Comparison of ENCODE assay signal across 9 mouse cellular contexts in genomic region chr5:123489112-123489785, GRCm38 (mm10). TPM values are rescaled to one million over a fixed set of nuclear protein-coding genes. Genes with fewer than 3 reads are reported as not detected.
DNase-seq lines count a peak whose midpoint lies in the region; ATAC-seq and TF ChIP-seq lines count a peak whose summit lies in the region.
"Had no signal": no experiment of that assay in that cellular context is flagged by ENCODE, and none has a peak within 500 bp of the region (broad histone marks: within the 10 kb centered on the region; RNA-seq: fewer than 3 reads in every experiment).

Gene Lrrc43, plus strand, starts transcription at chr5:123489305.
Gene Il31, minus strand, starts transcription at chr5:123489489.

- peak within 1 kb of the TSS; percentile 50; the same call in 1 of the 2 replicates for H3K9ac ChIP-seq in embryonic facial prominence, embryonic 12.5 days
- peak within 1 kb of the TSS; percentile 49; the same call in 1 of the 2 replicates for H3K9ac ChIP-seq in hindbrain, embryonic 16.5 days (ENCODE audit: low read depth, low read length)
- H3K9ac ChIP-seq in neural tube, embryonic 11.5 days (ENCODE audit: low read length): no peak within 1 kb of the TSS

- no peak for DNase-seq in left cerebral cortex, adult 2 months (ENCODE audit: extremely low spot score in 1 of 2, low spot score in 2 of 2)
- DNase-seq in left cerebral cortex, postnatal 25 days (ENCODE audit: low spot score in 2 of 2): no peak
- peak; percentile 70 for DNase-seq in neural tube, embryonic 11.5 days (ENCODE audit: low spot score)
- no peak for DNase-seq in spleen, postnatal 14 days (ENCODE audit: low spot score in 2 of 2)
- no peak for DNase-seq in cerebellum, adult 11-12 months
- DNase-seq in yolk sac, embryonic 10.5 days (ENCODE audit: low spot score): no peak

- H3K4me1 ChIP-seq in embryonic facial prominence, embryonic 12.5 days: peaks cover 10% of the 10 kb centered on the region; the same call in 1 of the 2 replicates
- peaks cover 8% of the 10 kb centered on the region for H3K4me1 ChIP-seq in hindbrain, embryonic 16.5 days (ENCODE audit: control insufficient read depth, insufficient read depth, low read depth, low read length)
- 0 out of 2 replicates have a peak, but pooled peaks cover 4% of the 10 kb centered on the region for H3K4me1 ChIP-seq in neural tube, embryonic 11.5 days (ENCODE audit: control insufficient read depth, insufficient read depth, low read length)

- peak within 1 kb of the TSS; percentile 50 for H3K4me2 ChIP-seq in embryonic facial prominence, embryonic 12.5 days (replicated peaks)
- peak within 1 kb of the TSS; percentile 64 for H3K4me2 ChIP-seq in hindbrain, embryonic 16.5 days (ENCODE audit: low read length)
- peak within 1 kb of the TSS; percentile 45 for H3K4me2 ChIP-seq in neural tube, embryonic 11.5 days (ENCODE audit: low read depth)

- no peak for TF ChIP-seq CTCF in left cerebral cortex, adult 2 months (IDR thresholded peaks at IDR 0.05)

- 0 out of 2 replicates have a peak, but pooled peaks have one; percentile 15 for ATAC-seq in embryonic facial prominence, embryonic 12.5 days (ENCODE audit: insufficient number of reproducible peaks, insufficient read depth, low FRiP score, low TSS enrichment)
- peak; percentile 77 for ATAC-seq in hindbrain, embryonic 16.5 days
- ATAC-seq in neural tube, embryonic 11.5 days (ENCODE audit: insufficient read depth, low FRiP score, low TSS enrichment): 0 out of 2 replicates have a peak, but pooled peaks have one; percentile 41

- no peaks in the 10 kb centered on the region for H3K9me3 ChIP-seq in embryonic facial prominence, embryonic 12.5 days
- no peaks in the 10 kb centered on the region for H3K9me3 ChIP-seq in hindbrain, embryonic 16.5 days (ENCODE audit: control insufficient read depth, low read length)
- no peaks in the 10 kb centered on the region for H3K9me3 ChIP-seq in neural tube, embryonic 11.5 days (ENCODE audit: control insufficient read depth, low read length)

- no peak within 1 kb of the TSS for H3K27ac ChIP-seq in left cerebral cortex, adult 2 months
- H3K27ac ChIP-seq in embryonic facial prominence, embryonic 12.5 days: no peak within 1 kb of the TSS
- no peak within 1 kb of the TSS for H3K27ac ChIP-seq in hindbrain, embryonic 16.5 days (ENCODE audit: low read depth, low read length)
- no peak within 1 kb of the TSS for H3K27ac ChIP-seq in neural tube, embryonic 11.5 days (ENCODE audit: low read depth, low read length)

- intact Hi-C loops in left cerebral cortex, adult 2 months (cut with DNase I): no loop called here
- intact Hi-C loops in left cerebral cortex, postnatal 25 days (cut with DNase I): no loop called here

- H3K36me3 ChIP-seq in embryonic facial prominence, embryonic 12.5 days: no peaks in the 10 kb centered on the region
- no peaks in the 10 kb centered on the region for H3K36me3 ChIP-seq in hindbrain, embryonic 16.5 days (ENCODE audit: control insufficient read depth, insufficient read depth, low read length)
- no peaks in the 10 kb centered on the region for H3K36me3 ChIP-seq in neural tube, embryonic 11.5 days (ENCODE audit: control insufficient read depth, insufficient read depth, low read length)

- H3K4me3 ChIP-seq in left cerebral cortex, adult 2 months: 0 out of 2 replicates have a peak within 1 kb of the TSS, but pooled peaks have one; percentile 5
- peak within 1 kb of the TSS; percentile 19; the same call in 1 of the 2 replicates for H3K4me3 ChIP-seq in embryonic facial prominence, embryonic 12.5 days
- H3K4me3 ChIP-seq in hindbrain, embryonic 16.5 days (ENCODE audit: low read length): peak within 1 kb of the TSS; percentile 31
- 0 out of 2 replicates have a peak within 1 kb of the TSS, but pooled peaks have one; percentile 7 for H3K4me3 ChIP-seq in neural tube, embryonic 11.5 days (ENCODE audit: low read depth, low read length)

- H3K27me3 ChIP-seq in embryonic facial prominence, embryonic 12.5 days: no peaks in the 10 kb centered on the region
- H3K27me3 ChIP-seq in hindbrain, embryonic 16.5 days (replicated peaks; ENCODE audit: control insufficient read depth, insufficient read depth, low read length): no peaks in the 10 kb centered on the region
- no peaks in the 10 kb centered on the region for H3K27me3 ChIP-seq in neural tube, embryonic 11.5 days (ENCODE audit: control insufficient read depth, insufficient read depth, low read length)

- WGBS in embryonic facial prominence, embryonic 12.5 days: 6% methylated on average over 25 of the region's 25 CpGs
- WGBS in hindbrain, embryonic 16.5 days: 6% methylated on average over 25 of the region's 25 CpGs
- whole genome bisulfite sequencing in neural tube, embryonic 11.5 days: 9% methylated on average over 25 of the region's 25 CpGs

RNA-seq across cellular contexts. Expression of gene Lrrc43, which starts in this region (rescaled TPM):
- total RNA-seq in left cerebral cortex, adult 2 months (2021): under 1 TPM; 0.49 to 0.61 TPM
- under 1 TPM; 0.34 to 0.57 TPM for total RNA-seq in left cerebral cortex, postnatal 25 days (2021)
- polyA plus RNA-seq in embryonic facial prominence, embryonic 12.5 days (2016; fragmentation: Nextera tagmentation; extraction: Ambion mirVana): not detected in 2 replicates
- polyA plus RNA-seq in hindbrain, embryonic 16.5 days (2015; fragmentation: Nextera tagmentation; extraction: Ambion mirVana): 0.60 and 0.74 TPM in 2 replicates
- not detected in 2 replicates for polyA plus RNA-seq in neural tube, embryonic 11.5 days (2014; fragmentation: Nextera tagmentation; extraction: Ambion mirVana)
- total RNA-seq: neutrophil, adult 5-6 weeks had no signal

RNA-seq across cellular contexts. Expression of gene Il31, which starts in this region (rescaled TPM):
- total RNA-seq in left cerebral cortex, adult 2 months (2021): not detected
- total RNA-seq in left cerebral cortex, postnatal 25 days (2021): not detected
- not detected in 2 replicates for polyA plus RNA-seq in embryonic facial prominence, embryonic 12.5 days (2016; fragmentation: Nextera tagmentation; extraction: Ambion mirVana)
- polyA plus RNA-seq in hindbrain, embryonic 16.5 days (2015; fragmentation: Nextera tagmentation; extraction: Ambion mirVana): not detected in 2 replicates
- not detected in 2 replicates for polyA plus RNA-seq in neural tube, embryonic 11.5 days (2014; fragmentation: Nextera tagmentation; extraction: Ambion mirVana)
- total RNA-seq: neutrophil, adult 5-6 weeks had no signal

Comparison
In these comparisons a context has a peak if more than half of its experiments do, and no peak if none do; other contexts are left out.
1. Peak in ATAC-seq, H3K4me3 ChIP-seq, H3K9ac ChIP-seq and H3K4me2 ChIP-seq in embryonic facial prominence, embryonic 12.5 days; RNA of the genes that start here not detected or under 1 TPM.
2. Peak in ATAC-seq, H3K4me3 ChIP-seq, H3K9ac ChIP-seq and H3K4me2 ChIP-seq in hindbrain, embryonic 16.5 days; RNA of the genes that start here not detected or under 1 TPM.
3. Peak in DNase-seq, ATAC-seq, H3K4me3 ChIP-seq and H3K4me2 ChIP-seq in neural tube, embryonic 11.5 days; RNA of the genes that start here not detected or under 1 TPM.
4. ATAC-seq: peak in every context shown above with its lines; median percentile 77 in hindbrain, embryonic 16.5 days; 41 in neural tube, embryonic 11.5 days; 15 in embryonic facial prominence, embryonic 12.5 days.